Mouse (Mus musculus) CD8-positive naive resting alpha-beta T cell, adult 57 days (primary cell): ENCODE measurements around the gene Trub1. TPM values are rescaled to one million over a fixed set of nuclear protein-coding genes. Genes with fewer than 3 reads are reported as not detected.

Experiments
- total RNA-seq: library from RNA; stranded (reverse); gene quantifications from one replicate; pipeline ENCODE4 v1.2.4, GENCODE M21; 2023

Gene Trub1
- total RNA-seq: 13.8 TPM

GRCm38 (mm10) chr19:57452492-57453217 is at the start of gene Trub1:
Gene Trub1, plus strand, starts transcription at chr19:57452912.

Other genes with a start within 250 kb of the Trub1 start
- 636 TPM for gene Ablim1, start 138.0 kb upstream of the Trub1 start, total RNA-seq
- 31.3 TPM for gene Fam160b1, start 92.2 kb upstream of the Trub1 start, total RNA-seq
- 8.3 TPM for gene Atrnl1, start 158.1 kb downstream of the Trub1 start, total RNA-seq